Mouse (Mus musculus): ENCODE results near the gene Olfr129.

Olfr129 gene

DNA sequence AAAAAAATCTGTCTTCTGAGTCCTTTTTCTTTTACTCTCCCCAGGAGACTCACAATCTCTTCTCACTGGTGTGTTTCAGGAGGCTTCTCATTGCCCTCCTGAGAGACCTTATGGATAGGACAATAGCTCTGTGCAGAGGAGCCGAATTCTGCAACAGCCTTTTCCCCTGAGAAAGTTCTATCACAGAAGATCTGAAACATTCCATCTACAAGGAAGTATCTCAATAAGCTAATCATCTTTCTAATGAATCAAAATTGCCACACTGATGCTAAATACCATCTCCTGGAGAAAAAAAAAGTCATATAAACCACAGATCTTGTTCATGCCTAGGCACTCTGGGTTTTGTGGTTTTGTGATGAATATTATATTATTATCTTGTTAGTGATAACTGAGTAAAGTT is at the start of gene Olfr129:
Gene Olfr129, minus strand, starts transcription at position 101 of the 400 bp plus-strand sequence.
- no peak for DNase-seq (ENCODE audit: low read depth, low spot score)

DNA sequence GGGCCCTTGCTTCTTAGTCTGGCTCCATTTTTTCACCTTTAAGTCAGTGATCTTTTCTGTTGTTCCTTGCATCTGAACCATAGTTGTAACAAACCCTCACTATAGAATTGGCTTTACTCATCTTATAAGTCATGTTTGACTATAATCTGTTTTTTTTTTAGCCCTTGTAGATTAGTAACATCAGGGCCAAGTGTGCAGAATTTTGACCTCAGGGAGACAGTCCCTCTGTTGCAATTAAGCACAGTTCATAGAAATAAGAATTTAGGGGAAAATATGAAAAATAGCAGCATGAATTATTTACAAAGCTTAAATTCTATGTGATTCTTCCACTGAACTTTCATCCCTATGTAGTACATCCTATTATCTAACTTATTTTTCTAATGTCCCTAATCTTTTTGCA is 28.7 kb upstream of the Olfr129 start, which contains the start of gene Olfr131:
Gene Olfr131, minus strand, starts transcription at position 101 of the 400 bp plus-strand sequence.
- DNase-seq (ENCODE audit: low read depth, low spot score), result no peak

DNA sequence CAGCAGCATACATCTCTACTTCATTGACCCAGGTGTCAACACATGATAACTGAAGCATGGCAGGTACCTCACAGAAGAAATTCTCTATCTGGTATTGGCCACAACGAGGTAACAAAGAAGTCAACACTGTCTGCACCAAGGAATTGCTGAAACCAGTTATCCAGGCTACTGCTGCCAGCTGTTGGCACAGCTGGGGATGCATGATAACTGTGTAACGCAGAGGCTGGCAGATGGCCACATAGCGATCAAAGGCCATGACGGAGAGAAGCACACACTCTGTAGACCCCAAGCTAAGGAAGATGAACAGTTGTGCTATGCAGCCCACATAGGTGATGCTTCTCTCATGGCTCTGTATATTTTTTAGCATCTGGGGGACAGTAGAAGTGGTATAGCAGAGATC is 22.5 kb upstream of the Olfr129 start:
- no peak for DNase-seq (ENCODE audit: low read depth, low spot score)

DNA sequence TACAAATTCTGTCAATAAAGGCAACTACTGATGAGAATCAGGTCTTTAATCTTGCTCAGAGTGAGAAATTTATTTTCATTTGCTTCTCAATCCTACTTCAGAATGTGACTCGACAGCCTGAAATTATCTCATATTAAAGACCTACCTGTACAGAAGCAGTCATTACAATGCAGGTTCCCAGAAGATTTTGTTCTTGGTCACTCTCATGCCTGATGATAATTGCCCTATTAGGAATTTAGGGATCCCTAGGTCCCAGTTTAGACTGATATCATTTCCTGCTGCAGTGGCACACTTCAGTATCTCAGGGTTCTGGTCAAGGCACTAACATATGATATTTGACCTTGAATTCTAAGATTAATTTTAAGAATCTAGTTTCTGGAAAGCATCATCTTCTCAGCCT is 3.7 kb upstream of the Olfr129 start, which contains the start of gene Olfr130:
Gene Olfr130, plus strand, starts transcription at position 301 of the 400 bp plus-strand sequence.
- DNase-seq (ENCODE audit: low read depth, low spot score), result no peak

DNA sequence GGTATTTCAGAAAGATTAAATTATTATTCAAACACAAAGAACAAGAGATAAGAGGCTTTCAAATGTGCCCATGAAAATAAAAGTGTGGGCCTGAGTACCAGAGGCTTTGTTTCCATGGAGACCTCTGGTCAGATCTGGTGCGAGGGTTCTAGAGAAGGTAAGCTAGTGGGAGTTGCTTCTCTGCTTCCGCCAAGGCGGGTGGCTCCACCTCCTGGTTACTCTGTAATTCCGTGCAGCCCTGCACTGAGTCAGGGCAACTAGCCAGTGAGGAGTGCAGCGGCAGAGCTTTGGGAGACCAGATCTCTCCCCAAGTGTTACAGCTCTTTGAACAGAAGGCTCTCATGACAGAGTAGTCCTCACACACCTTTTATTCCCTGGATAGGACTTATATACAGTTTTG is 33.6 kb downstream of the Olfr129 start:
- peak; percentile 84 for DNase-seq (ENCODE audit: low read depth, low spot score)

DNA sequence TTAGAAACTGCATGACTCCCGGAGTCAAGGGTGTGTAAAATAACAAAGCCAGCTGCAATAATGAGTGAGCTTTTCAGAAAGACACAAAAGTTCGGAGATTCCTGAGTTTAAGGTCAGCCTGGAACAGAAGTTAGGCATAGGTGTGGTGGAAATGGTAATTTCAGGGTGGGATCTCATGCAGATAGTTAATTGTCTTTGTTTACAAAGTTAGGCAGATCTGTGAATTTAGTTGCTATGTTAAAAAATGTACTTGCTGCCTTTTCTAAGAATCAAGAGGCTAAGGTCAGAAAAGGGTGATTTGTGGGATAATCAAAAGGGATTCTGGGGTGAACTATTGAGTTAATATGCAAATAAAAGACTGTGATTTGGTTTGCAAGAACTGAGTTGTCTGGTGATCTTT is 43.5 kb downstream of the Olfr129 start:
- DNase-seq (ENCODE audit: low read depth, low spot score), result peak; percentile 73

DNA sequence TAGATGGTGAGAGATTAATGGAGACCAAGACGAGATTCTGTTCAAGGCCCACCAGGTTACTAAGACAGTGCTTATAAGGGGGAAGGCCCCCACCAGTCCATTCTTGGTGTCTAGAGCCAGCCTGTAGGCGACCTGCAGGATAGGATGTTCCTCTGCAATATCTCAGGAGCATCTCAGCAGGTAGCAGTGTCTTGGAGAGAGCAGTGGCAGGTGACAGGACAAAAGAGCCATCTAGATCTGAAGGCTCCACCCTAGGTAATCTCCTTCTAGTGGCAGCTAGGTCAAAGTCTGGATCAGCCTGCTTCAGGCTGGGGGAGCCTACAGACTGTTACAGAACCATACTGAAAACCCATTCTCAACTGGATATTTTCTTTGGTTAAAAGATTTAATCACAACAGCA is 54.9 kb downstream of the Olfr129 start:
- peak; percentile 56 for DNase-seq (ENCODE audit: low read depth, low spot score)
